Mouse (Mus musculus) testis, adult 10 weeks (tissue): ENCODE measurements around the gene Csgalnact2. TPM values are rescaled to one million over a fixed set of nuclear protein-coding genes. Genes with fewer than 3 reads are reported as not detected.

Experiments
- polyA plus RNA-seq: library from polyadenylated mRNA; stranded (reverse); fragments of 350-450 nt; fragmentation: Illumina TruSeq; extraction: RNeasy Lipid Tissue Mini Kit (QIAGEN cat#74804); gene quantifications from one replicate; pipeline ENCODE4 v1.2.3, GENCODE M21; 2014; ENCODE audit warnings: low read depth, low replicate concordance

The Csgalnact2 gene
- polyA plus RNA-seq = 8.7 TPM

GRCm38 (mm10) chr6:118138731-118139709 is at the start of gene Csgalnact2:
Gene Csgalnact2 (minus strand): TSS chr6:118139140.

Other genes with a start within 250 kb of the Csgalnact2 start
- gene Hnrnpf, start 238.8 kb downstream of the Csgalnact2 start, polyA plus RNA-seq = 410 TPM
- gene Fxyd4, start 201.4 kb downstream of the Csgalnact2 start, polyA plus RNA-seq = not detected
- gene Rasgef1a, start 127.7 kb downstream of the Csgalnact2 start, polyA plus RNA-seq = not detected
- 0.31 TPM for gene Ret, start 58.6 kb upstream of the Csgalnact2 start, polyA plus RNA-seq